Mouse (Mus musculus) liver, postnatal 0 days (tissue): ENCODE measurements around the gene Ltbp1.

ENCODE experiments used
- CTCF ChIP-seq: sonication (generic); IDR thresholded peaks from 2 replicates; pipeline ENCODE4 v1.5.1; 2016; ENCODE audit warnings: antibody characterized with exemption, low read depth
- EP300 ChIP-seq: IDR thresholded peaks from 2 replicates; pipeline ENCODE4 v1.6.1; 2016; ENCODE audit warnings: antibody characterized with exemption, low read depth, mild to moderate bottlenecking

GRCm38 (mm10) chr17:75107879-75108278 is 102.5 kb downstream of the Ltbp1 start:
- no peak for TF ChIP-seq CTCF
- no peak for TF ChIP-seq EP300
